Comparison of ENCODE assay signal across 19 mouse cellular contexts in the genomic region with DNA sequence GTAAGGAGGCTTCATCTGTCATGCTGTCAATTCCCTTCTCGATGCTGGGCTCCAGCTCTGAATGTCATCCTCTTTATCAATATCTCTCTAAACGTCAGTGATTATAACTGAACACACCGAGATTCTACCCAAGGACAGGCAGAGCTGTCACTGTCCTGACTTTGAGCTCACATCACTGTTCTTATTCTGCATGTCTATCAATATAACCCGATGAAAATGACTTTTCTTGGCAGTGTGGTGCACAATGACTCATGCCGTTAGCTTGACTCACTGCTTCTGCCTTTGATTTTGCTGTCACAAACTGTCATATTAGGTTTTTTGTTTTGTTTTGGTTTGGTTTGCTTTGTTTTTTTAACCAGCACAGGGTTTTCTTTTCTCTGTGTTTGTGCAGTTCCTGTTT.
DNase-seq lines count a peak whose midpoint lies in the region; ATAC-seq lines count a peak whose summit lies in the region.
"Had no signal": no experiment of that assay in that cellular context is flagged by ENCODE, and none has a peak within 500 bp of the region (broad histone marks: within the 10 kb centered on the region; RNA-seq: fewer than 3 reads in every experiment).

No protein-coding gene starts in this region.

- no peak for ATAC-seq in hindbrain, embryonic 13.5 days (ENCODE audit: low FRiP score)
- ATAC-seq in erythroid progenitor cell, adult 5-6 weeks (replicated peaks; ENCODE audit: low FRiP score, poor library complexity, severe bottlenecking): no peak
- ATAC-seq: forebrain, embryonic 15.5 days; intestine, postnatal 0 days had no signal

- H3K36me3 ChIP-seq in hindbrain, embryonic 13.5 days: no peaks in the 10 kb centered on the region
- H3K36me3 ChIP-seq in hindbrain, embryonic 10.5 days: no peaks in the 10 kb centered on the region
- H3K36me3 ChIP-seq: embryonic facial prominence, embryonic 12.5 days; forebrain, embryonic 15.5 days; heart, embryonic 10.5 days; hindbrain, embryonic 15.5 days; neural tube, embryonic 13.5 days had no signal

- peak overlapping the region; percentile 40; the same call in 1 of the 2 replicates for H3K27ac ChIP-seq in hindbrain, embryonic 13.5 days
- H3K27ac ChIP-seq in hindbrain, embryonic 10.5 days: no peak overlapping the region
- H3K27ac ChIP-seq: embryonic facial prominence, embryonic 12.5 days; forebrain, embryonic 15.5 days; heart, embryonic 10.5 days; hindbrain, embryonic 15.5 days; neural tube, embryonic 13.5 days had no signal

- H3K4me1 ChIP-seq in hindbrain, embryonic 13.5 days (replicated peaks): no peaks in the 10 kb centered on the region
- no peaks in the 10 kb centered on the region for H3K4me1 ChIP-seq in hindbrain, embryonic 10.5 days (replicated peaks)
- H3K4me1 ChIP-seq: embryonic facial prominence, embryonic 12.5 days; forebrain, embryonic 15.5 days; heart, embryonic 10.5 days; hindbrain, embryonic 15.5 days; megakaryocyte, embryonic 14.5 days; neural tube, embryonic 13.5 days had no signal

- no peak overlapping the region for H3K9ac ChIP-seq in hindbrain, embryonic 13.5 days
- H3K9ac ChIP-seq: embryonic facial prominence, embryonic 12.5 days; forebrain, embryonic 15.5 days; hindbrain, embryonic 15.5 days; neural tube, embryonic 13.5 days had no signal

- no peak overlapping the region for H3K4me2 ChIP-seq in hindbrain, embryonic 13.5 days
- H3K4me2 ChIP-seq: embryonic facial prominence, embryonic 12.5 days; forebrain, embryonic 15.5 days; hindbrain, embryonic 15.5 days; liver, embryonic 11.5 days; neural tube, embryonic 13.5 days had no signal

- no peaks in the 10 kb centered on the region for H3K9me3 ChIP-seq in hindbrain, embryonic 13.5 days
- H3K9me3 ChIP-seq in hindbrain, embryonic 10.5 days: no peaks in the 10 kb centered on the region
- H3K9me3 ChIP-seq: embryonic facial prominence, embryonic 12.5 days; forebrain, embryonic 15.5 days; heart, embryonic 10.5 days; hindbrain, embryonic 15.5 days; neural tube, embryonic 13.5 days had no signal

- H3K4me3 ChIP-seq in hindbrain, embryonic 13.5 days: no peak overlapping the region
- H3K4me3 ChIP-seq in hindbrain, embryonic 10.5 days: no peak overlapping the region
- H3K4me3 ChIP-seq: embryonic facial prominence, embryonic 12.5 days; erythroblast, embryonic 14.5 days; forebrain, embryonic 15.5 days; heart, embryonic 10.5 days; hindbrain, embryonic 15.5 days; megakaryocyte, embryonic 14.5 days; neural tube, embryonic 13.5 days had no signal

- WGBS in hindbrain, embryonic 13.5 days: 73% methylated on average over 5 of the region's 5 CpGs
- WGBS in hindbrain, embryonic 10.5 days: 85% methylated on average over 5 of the region's 5 CpGs

- DNase-seq in hindbrain, embryonic 10.5 days (ENCODE audit: low spot score): no peak
- peak; percentile 17 for DNase-seq in retina, postnatal 1 day
- DNase-seq in retina, embryonic 14.5 days (ENCODE audit: low spot score): no peak
- DNase-seq in layer of hippocampus, adult 18-20 months (ENCODE audit: low spot score in 2 of 2): peak; percentile 33 to 69
- peak; percentile 15 for DNase-seq in telencephalon, adult 2 months (ENCODE audit: low read depth, low spot score)
- DNase-seq: cerebellum, adult 11 months; lung, adult 18-20 months; thymus, postnatal 14 days had no signal

- no peaks in the 10 kb centered on the region for H3K27me3 ChIP-seq in hindbrain, embryonic 13.5 days
- H3K27me3 ChIP-seq in hindbrain, embryonic 10.5 days (ENCODE audit: insufficient read depth, poor library complexity, severe bottlenecking): no peaks in the 10 kb centered on the region
- H3K27me3 ChIP-seq: embryonic facial prominence, embryonic 12.5 days; forebrain, embryonic 15.5 days; hindbrain, embryonic 15.5 days; megakaryocyte, embryonic 14.5 days; neural tube, embryonic 13.5 days had no signal

Comparison
In these comparisons a context has a peak if more than half of its experiments do, and no peak if none do; other contexts are left out.
1. DNase-seq: peak in retina, postnatal 1 day (single experiment), layer of hippocampus, adult 18-20 months (2 of 2) and telencephalon, adult 2 months (single experiment); none in hindbrain, embryonic 10.5 days (single experiment) and retina, embryonic 14.5 days (single experiment).